Mouse (Mus musculus): Measurements from ENCODE around the gene Psmb7. TPM values are rescaled to one million over a fixed set of nuclear protein-coding genes. Genes with fewer than 3 reads are reported as not detected.

The Psmb7 gene
- polyA plus RNA-seq, 1 experiment from 2014 or later, result 296 TPM

DNA sequence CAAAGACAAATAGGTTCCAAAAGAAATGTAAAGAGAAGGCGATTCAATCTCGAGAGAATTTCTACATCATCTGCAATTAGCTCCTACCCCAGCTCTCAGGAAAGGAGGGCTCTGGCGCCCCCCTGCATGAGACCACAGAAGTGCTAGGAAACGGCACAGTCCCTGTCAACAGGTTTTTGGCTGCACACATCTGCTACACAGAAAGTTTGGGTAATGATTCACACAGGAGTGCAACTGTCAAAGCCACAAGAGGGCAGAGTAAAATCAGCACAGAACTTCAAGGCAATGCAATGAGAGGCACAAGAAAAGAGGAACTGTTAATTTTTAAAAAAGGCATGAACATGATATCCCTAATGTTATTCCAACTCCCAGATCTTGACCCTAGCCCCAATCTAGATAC lies 27.8 kb downstream of the Psmb7 start:
- Histone ChIP-seq H3K4me1 (replicated peaks) (0 out of 2 replicates have a peak, but pooled peaks cover 3% of the 10 kb centered on the region), H3K36me3 (peaks cover 56% of the 10 kb centered on the region), H3K27ac (no peak overlapping the region), H3K4me3 (replicated peaks) (no peak overlapping the region), H3K9me3 (no peaks in the 10 kb centered on the region), H3K27me3 (no peaks in the 10 kb centered on the region), H3K9ac (replicated peaks) (no peak overlapping the region), H3K4me2 (no peak overlapping the region)
- no peak for ATAC-seq (ENCODE audit: insufficient number of reproducible peaks, insufficient read depth, low FRiP score, low TSS enrichment, low read depth)
- WGBS, result 63% methylated on average over 4 of the region's 4 CpGs

DNA sequence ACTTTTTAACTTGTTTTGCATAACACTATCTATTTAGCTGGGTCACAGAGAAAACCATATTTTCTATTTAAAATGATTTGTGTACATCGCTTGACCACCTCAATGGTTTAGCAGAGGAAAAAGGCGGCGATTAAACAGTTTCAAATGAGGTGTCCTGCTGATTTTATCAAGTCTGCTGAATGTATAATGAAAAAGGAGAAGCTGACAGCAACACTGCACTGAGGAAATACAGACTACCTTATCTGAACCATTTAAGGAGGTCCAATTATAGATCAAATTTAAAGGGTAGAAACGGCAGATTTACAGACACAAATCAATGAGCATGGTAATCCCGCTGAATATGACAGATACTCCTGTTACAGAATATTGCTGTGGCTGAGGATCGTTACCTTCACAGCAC lies 29.4 kb downstream of the Psmb7 start:
- Histone ChIP-seq H3K36me3 (peaks cover 59% of the 10 kb centered on the region), H3K27ac (no peak overlapping the region), H3K9me3 (no peaks in the 10 kb centered on the region), H3K4me3 (replicated peaks) (no peak overlapping the region), H3K27me3 (no peaks in the 10 kb centered on the region), H3K9ac (replicated peaks) (no peak overlapping the region), H3K4me1 (replicated peaks) (0 out of 2 replicates have a peak, but pooled peaks cover 3% of the 10 kb centered on the region), H3K4me2 (no peak overlapping the region)
- ATAC-seq (ENCODE audit: insufficient number of reproducible peaks, insufficient read depth, low FRiP score, low TSS enrichment, low read depth), result no peak
- WGBS, result 85% methylated on average over 6 of the region's 6 CpGs

DNA sequence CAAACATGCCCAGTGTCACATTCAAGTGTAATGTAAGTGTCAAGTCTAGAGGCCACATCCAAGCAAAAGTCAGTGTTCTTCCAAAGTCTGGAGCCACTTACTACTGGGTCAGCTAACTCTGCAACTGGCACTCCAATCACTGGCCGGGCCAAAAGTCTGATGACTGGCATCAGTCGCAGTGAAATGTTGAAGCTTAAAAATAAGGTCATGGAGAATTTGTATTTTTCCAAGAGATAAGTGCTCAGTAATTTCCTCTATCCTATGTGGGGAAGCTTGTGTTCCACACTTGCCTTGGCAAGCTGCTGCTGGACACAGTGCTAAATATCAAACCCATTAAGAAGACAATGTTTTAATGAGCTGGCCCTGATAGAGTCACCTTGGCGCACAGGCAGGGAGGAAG lies 30.3 kb downstream of the Psmb7 start:
- no peak overlapping the region for H3K4me2 ChIP-seq
- WGBS, result 96% methylated on average over 3 of the region's 3 CpGs
- H3K9ac ChIP-seq (replicated peaks), result no peak overlapping the region
- H3K36me3 ChIP-seq, result peaks cover 58% of the 10 kb centered on the region
- no peaks in the 10 kb centered on the region for H3K27me3 ChIP-seq
- no peaks in the 10 kb centered on the region for H3K9me3 ChIP-seq
- H3K27ac ChIP-seq, result no peak overlapping the region
- 0 out of 2 replicates have a peak, but pooled peaks cover 3% of the 10 kb centered on the region for H3K4me1 ChIP-seq (replicated peaks)
- H3K4me3 ChIP-seq (replicated peaks), result no peak overlapping the region
- ATAC-seq (ENCODE audit: insufficient number of reproducible peaks, insufficient read depth, low FRiP score, low TSS enrichment, low read depth), result no peak

DNA sequence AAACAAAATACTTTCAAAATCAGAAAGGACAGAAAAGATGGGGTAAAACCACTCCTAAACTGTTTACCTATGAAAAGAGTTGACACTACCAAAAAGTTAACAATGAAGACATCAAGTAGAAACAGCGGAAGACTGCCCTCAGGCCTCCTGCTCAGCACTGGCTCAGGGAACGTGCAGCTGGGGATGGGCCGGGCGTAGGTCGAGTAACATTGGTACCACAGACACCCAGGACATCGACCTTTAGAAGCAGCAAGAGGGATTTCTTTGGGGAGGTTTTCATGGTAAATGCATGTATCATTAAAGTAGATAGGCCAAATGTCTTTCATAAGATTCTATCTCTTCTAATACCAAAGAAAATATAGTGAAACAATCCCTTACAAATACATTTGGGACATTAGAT lies 31.3 kb downstream of the Psmb7 start:
- Histone ChIP-seq H3K36me3 (peaks cover 55% of the 10 kb centered on the region), H3K4me2 (no peak overlapping the region), H3K4me3 (replicated peaks) (no peak overlapping the region), H3K4me1 (replicated peaks) (0 out of 2 replicates have a peak, but pooled peaks cover 3% of the 10 kb centered on the region), H3K27me3 (no peaks in the 10 kb centered on the region), H3K9ac (replicated peaks) (no peak overlapping the region), H3K9me3 (no peaks in the 10 kb centered on the region), H3K27ac (no peak overlapping the region)
- 88% methylated on average over 6 of the region's 6 CpGs for WGBS
- ATAC-seq (ENCODE audit: insufficient number of reproducible peaks, insufficient read depth, low FRiP score, low TSS enrichment, low read depth), result no peak

DNA sequence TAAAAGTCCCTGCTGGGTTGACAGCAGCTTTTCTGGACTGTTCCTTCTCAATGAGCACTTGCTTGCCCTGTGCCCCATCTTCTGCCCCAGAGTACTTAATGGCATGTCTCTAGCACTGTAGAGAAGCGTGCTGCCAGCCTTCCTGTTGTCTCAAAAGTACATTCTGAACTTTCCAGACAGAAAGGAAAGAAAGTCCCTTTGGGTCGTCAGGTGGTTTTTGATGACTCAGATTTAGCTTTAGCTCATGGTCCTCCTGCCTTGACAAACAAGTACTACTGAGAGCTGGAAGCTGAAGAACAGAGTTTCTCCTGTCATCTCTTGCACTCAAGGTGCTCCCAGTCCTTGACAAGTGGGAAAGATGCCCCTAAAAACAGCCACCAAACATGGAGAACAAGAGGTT lies 33.7 kb downstream of the Psmb7 start:
- H3K36me3 ChIP-seq, result peaks cover 62% of the 10 kb centered on the region
- H3K9me3 ChIP-seq, result no peaks in the 10 kb centered on the region
- H3K27me3 ChIP-seq, result no peaks in the 10 kb centered on the region
- H3K4me2 ChIP-seq, result no peak overlapping the region
- no peak for ATAC-seq (ENCODE audit: insufficient number of reproducible peaks, insufficient read depth, low FRiP score, low TSS enrichment, low read depth)
- no peak overlapping the region for H3K4me3 ChIP-seq (replicated peaks)
- no peak overlapping the region for H3K9ac ChIP-seq (replicated peaks)
- 87% methylated on average over 2 of the region's 2 CpGs for WGBS
- no peaks in the 10 kb centered on the region for H3K4me1 ChIP-seq (replicated peaks)
- no peak overlapping the region for H3K27ac ChIP-seq

DNA sequence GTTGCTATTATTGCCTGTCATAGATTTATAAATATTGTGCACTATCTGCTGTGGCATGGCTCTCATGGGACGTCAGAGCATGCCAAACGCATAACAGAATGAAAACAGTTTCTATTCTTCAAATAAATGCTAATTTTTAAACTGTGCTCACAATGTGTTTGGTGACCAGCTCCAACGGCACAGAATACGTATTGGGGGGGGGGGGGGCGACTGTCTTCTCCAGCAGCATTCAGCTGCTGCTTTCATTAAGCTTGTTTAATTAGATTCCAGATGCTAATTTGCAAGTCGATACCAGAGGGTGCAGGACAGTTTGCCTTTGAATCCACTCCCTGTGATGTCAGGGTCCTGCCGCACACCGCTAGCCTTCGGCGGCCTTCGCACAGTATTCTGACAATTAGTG lies 34.6 kb downstream of the Psmb7 start:
- Histone ChIP-seq H3K27me3 (no peaks in the 10 kb centered on the region), H3K4me2 (no peak overlapping the region), H3K9me3 (no peaks in the 10 kb centered on the region), H3K4me3 (replicated peaks) (no peak overlapping the region), H3K4me1 (replicated peaks) (no peaks in the 10 kb centered on the region), H3K36me3 (peaks cover 62% of the 10 kb centered on the region), H3K27ac (no peak overlapping the region), H3K9ac (replicated peaks) (no peak overlapping the region)
- no peak for ATAC-seq (ENCODE audit: insufficient number of reproducible peaks, insufficient read depth, low FRiP score, low TSS enrichment, low read depth)
- WGBS, result 91% methylated on average over 11 of the region's 11 CpGs

DNA sequence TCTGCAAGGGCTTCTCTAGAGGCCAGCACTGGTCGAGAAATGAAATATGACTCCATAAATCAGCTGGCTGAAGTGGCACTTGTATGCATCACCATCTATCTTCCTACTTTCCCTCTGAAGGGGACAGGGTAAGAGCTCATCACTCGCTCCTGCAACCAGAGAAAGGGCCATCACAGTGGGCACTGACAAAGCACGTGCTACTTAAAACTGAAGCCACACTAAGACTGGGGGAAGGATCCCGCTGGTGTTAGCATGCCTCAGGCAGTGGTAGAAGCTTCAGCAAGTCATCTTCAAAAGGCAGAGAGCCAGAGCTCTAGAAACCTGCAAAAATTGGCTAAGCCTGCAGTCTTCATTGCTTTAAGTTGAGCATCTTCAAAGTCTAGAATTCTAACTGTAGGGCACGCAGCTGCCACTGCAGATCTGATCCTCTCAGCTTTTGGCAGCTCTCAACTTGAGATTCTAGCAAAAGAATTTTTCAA lies 35.0 kb downstream of the Psmb7 start:
- WGBS, result 83% methylated on average over 5 of the region's 5 CpGs
- no peak overlapping the region for H3K4me3 ChIP-seq (replicated peaks)
- H3K36me3 ChIP-seq, result peaks cover 62% of the 10 kb centered on the region
- no peak overlapping the region for H3K4me2 ChIP-seq
- H3K27ac ChIP-seq, result no peak overlapping the region
- no peak overlapping the region for H3K9ac ChIP-seq (replicated peaks)
- no peaks in the 10 kb centered on the region for H3K27me3 ChIP-seq
- H3K4me1 ChIP-seq (replicated peaks), result no peaks in the 10 kb centered on the region
- H3K9me3 ChIP-seq, result no peaks in the 10 kb centered on the region
- ATAC-seq (ENCODE audit: insufficient number of reproducible peaks, insufficient read depth, low FRiP score, low TSS enrichment, low read depth), result no peak

DNA sequence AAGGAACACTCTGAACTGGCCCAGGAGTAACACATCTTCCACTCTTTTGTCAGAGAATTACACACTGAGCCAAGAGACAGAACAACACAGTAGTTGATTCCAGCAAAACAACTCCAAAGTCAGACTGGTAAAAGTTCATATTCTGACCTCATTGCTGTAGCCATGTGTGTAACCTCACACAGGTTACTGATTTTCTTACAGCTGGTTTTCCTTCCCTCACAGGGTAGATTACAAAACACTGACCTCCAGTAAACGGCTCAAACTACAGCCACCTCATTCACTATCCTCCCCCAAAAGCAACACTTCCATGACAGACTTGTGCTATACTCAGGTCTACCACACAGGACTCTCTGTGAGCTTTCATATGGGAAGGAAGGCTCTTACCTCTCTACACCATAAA lies 36.2 kb downstream of the Psmb7 start:
- no peak for ATAC-seq (ENCODE audit: insufficient number of reproducible peaks, insufficient read depth, low FRiP score, low TSS enrichment, low read depth)
- peaks cover 51% of the 10 kb centered on the region for H3K36me3 ChIP-seq
- peaks cover 9% of the 10 kb centered on the region for H3K4me1 ChIP-seq (replicated peaks)
- H3K9ac ChIP-seq (replicated peaks), result no peak overlapping the region
- H3K27ac ChIP-seq, result no peak overlapping the region
- 71% methylated on average over 1 of the region's 1 CpGs for WGBS
- no peaks in the 10 kb centered on the region for H3K27me3 ChIP-seq
- H3K4me2 ChIP-seq, result no peak overlapping the region
- no peak overlapping the region for H3K4me3 ChIP-seq (replicated peaks)
- no peaks in the 10 kb centered on the region for H3K9me3 ChIP-seq

DNA sequence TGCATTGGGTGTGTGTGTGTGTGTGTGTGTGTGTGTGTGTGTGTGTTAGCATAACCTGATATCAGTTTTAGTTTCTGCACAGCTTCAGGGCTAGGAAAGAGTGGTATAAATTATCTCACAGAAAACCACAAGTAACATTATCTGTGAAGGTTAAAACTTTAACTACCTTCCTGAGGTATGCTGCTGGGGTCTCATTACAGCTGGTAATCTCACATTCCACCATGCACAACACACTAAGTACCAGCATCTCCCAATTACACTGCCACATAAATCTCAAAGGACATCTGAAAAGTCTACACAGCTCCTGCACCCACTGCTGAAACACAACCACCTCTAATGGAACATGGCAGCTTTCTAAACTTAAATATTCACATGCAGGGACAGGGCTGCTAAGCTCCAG lies 43.0 kb downstream of the Psmb7 start:
- no peaks in the 10 kb centered on the region for H3K9me3 ChIP-seq
- 0 out of 2 replicates have a peak, but pooled peaks cover 3% of the 10 kb centered on the region for H3K36me3 ChIP-seq
- H3K27ac ChIP-seq, result no peak overlapping the region
- H3K4me1 ChIP-seq (replicated peaks), result peaks cover 22% of the 10 kb centered on the region
- no peak overlapping the region for H3K4me2 ChIP-seq
- H3K27me3 ChIP-seq, result no peaks in the 10 kb centered on the region
- H3K4me3 ChIP-seq (replicated peaks), result no peak overlapping the region
- no peak overlapping the region for H3K9ac ChIP-seq (replicated peaks)
- ATAC-seq (ENCODE audit: insufficient number of reproducible peaks, insufficient read depth, low FRiP score, low TSS enrichment, low read depth), result no peak

DNA sequence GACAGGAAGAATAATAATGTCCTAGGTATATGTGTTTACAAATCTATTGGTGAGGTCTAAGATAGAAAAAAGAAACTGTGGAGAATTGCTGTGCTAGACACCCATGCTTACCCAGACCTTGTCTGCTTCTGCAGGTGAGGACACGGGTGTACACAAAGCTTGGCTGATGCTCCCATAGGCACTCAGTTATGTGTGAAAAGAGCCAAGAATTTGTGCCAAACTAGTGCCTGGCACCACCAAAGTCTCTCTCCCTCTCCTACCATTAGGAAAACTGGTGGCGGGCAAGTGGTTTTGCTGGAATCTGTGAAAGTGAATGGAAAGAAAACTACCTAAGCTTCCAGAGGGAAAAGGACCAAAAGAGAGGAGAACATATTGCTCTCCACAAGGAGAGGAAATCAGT lies 45.5 kb downstream of the Psmb7 start:
- H3K27ac ChIP-seq, result no peak overlapping the region
- H3K4me3 ChIP-seq (replicated peaks), result no peak overlapping the region
- peaks cover 22% of the 10 kb centered on the region for H3K4me1 ChIP-seq (replicated peaks)
- no peak for ATAC-seq (ENCODE audit: insufficient number of reproducible peaks, insufficient read depth, low FRiP score, low TSS enrichment, low read depth)
- 84% methylated on average over 2 of the region's 2 CpGs for WGBS
- H3K36me3 ChIP-seq, result 0 out of 2 replicates have a peak, but pooled peaks cover 3% of the 10 kb centered on the region
- no peaks in the 10 kb centered on the region for H3K9me3 ChIP-seq
- no peaks in the 10 kb centered on the region for H3K27me3 ChIP-seq
- no peak overlapping the region for H3K9ac ChIP-seq (replicated peaks)
- no peak overlapping the region for H3K4me2 ChIP-seq

DNA sequence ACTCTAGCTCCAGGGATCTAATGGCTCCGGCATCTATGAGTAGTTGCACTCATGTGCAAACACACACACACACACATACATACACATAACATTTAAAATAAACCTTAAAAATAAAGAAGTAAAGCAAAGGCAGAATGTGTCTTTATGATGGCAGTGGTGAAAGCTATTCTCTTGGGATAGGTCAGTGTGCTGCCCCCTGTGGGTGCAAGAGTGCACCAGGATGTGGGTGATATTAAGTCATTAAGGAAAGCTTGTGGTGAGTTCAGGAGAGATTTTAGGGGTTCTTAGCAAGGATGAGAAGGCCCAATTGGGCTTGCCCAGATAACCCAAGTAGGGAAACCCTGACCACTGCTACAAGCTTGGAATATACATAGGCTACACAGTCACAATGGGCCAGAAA lies 46.0 kb downstream of the Psmb7 start:
- Histone ChIP-seq H3K4me2 (no peak overlapping the region), H3K4me1 (replicated peaks) (peaks cover 17% of the 10 kb centered on the region), H3K9ac (replicated peaks) (no peak overlapping the region), H3K9me3 (no peaks in the 10 kb centered on the region), H3K36me3 (0 out of 2 replicates have a peak, but pooled peaks cover 3% of the 10 kb centered on the region), H3K27ac (no peak overlapping the region), H3K27me3 (no peaks in the 10 kb centered on the region), H3K4me3 (replicated peaks) (no peak overlapping the region)
- WGBS, result 100% methylated on average over 1 of the region's 1 CpGs
- no peak for ATAC-seq (ENCODE audit: insufficient number of reproducible peaks, insufficient read depth, low FRiP score, low TSS enrichment, low read depth)

DNA sequence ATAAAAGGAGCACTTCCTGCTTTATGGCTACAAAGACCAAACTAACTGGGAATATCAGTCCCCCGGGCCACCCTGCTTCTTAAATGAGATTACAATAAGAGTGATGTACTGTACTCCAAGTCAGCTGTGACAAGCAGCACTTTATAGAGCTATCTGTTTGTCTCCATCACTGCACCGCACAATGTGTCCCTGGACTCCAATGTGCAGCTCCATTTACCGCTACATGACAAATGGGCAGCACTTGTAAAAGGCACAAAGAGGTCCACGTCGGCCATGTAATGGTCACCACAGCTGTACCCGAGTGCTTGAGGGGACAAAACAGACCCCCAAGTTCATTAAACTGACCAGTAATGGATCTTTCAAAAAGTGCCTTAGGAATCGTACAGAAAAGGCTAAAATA lies 49.0 kb downstream of the Psmb7 start:
- 73% methylated on average over 7 of the region's 7 CpGs for WGBS
- no peak for ATAC-seq (ENCODE audit: insufficient number of reproducible peaks, insufficient read depth, low FRiP score, low TSS enrichment, low read depth)
- peaks cover 14% of the 10 kb centered on the region for H3K36me3 ChIP-seq
- no peak overlapping the region for H3K27ac ChIP-seq
- peaks cover 10% of the 10 kb centered on the region; the same call in 1 of the 2 replicates for H3K4me1 ChIP-seq (replicated peaks)
- no peaks in the 10 kb centered on the region for H3K27me3 ChIP-seq
- H3K9me3 ChIP-seq, result no peaks in the 10 kb centered on the region
- H3K9ac ChIP-seq (replicated peaks), result no peak overlapping the region
- H3K4me2 ChIP-seq, result no peak overlapping the region
- no peak overlapping the region for H3K4me3 ChIP-seq (replicated peaks)

Measured in limb, embryonic 12.5 days (tissue).